Mouse (Mus musculus) hindbrain, embryonic 10.5 days (tissue): ENCODE data around the gene 4930583I09Rik. TPM values are rescaled to one million over a fixed set of nuclear protein-coding genes. Genes with fewer than 3 reads are reported as not detected.

Experiments used
- DNase-seq: peaks from one replicate; pipeline ENCODE4 v3.0.0-alpha.2; 2017; ENCODE audit warnings: low spot score
- H3K27ac ChIP-seq: fragments of 300-500 bp; sonication (generic); 2 replicates; pipeline ENCODE4 v1.5.1; 2016; ENCODE audit warnings: mild to moderate bottlenecking, moderate library complexity
- H3K27me3 ChIP-seq: fragments of 300-500 bp; sonication (generic); 2 replicates; pipeline ENCODE4 v1.6.1; 2016; ENCODE audit warnings: mild to moderate bottlenecking; ENCODE audit not compliant: poor library complexity, insufficient read depth, severe bottlenecking
- H3K36me3 ChIP-seq: fragments of 300-500 bp; sonication (generic); 2 replicates; pipeline ENCODE4 v1.6.1; 2016; ENCODE audit warnings: mild to moderate bottlenecking, moderate library complexity
- H3K4me1 ChIP-seq: fragments of 300-500 bp; sonication (generic); replicated peaks from 2 replicates; pipeline ENCODE4 v1.6.1; 2016; ENCODE audit warnings: mild to moderate bottlenecking
- H3K4me3 ChIP-seq: fragments of 300-500 bp; sonication (generic); 2 replicates; pipeline ENCODE4 v1.5.1; 2016; ENCODE audit warnings: mild to moderate bottlenecking, moderate library complexity
- H3K9me3 ChIP-seq: fragments of 300-500 bp; sonication (generic); 2 replicates; pipeline ENCODE4 v1.6.1; 2016; ENCODE audit warnings: mild to moderate bottlenecking, moderate library complexity
- WGBS: fragments of 180-500 bp; shearing (Covaris S2); methylation state at CpG from one replicate; pipeline ENCODE4 v1.1.7; 2016; 5-methylcytosine and 5-hydroxymethylcytosine counted together
- polyA plus RNA-seq: library from polyadenylated mRNA; unstranded; fragments of >200 nt; fragmentation: Nextera tagmentation; extraction: Ambion mirVana; gene quantifications from 2 replicates; pipeline ENCODE4 v1.2.1, GENCODE M21; 2016

4930583I09Rik gene
- polyA plus RNA-seq, 1 experiment from 2014 or later = not detected

GRCm38 (mm10) chr17:64788301-64788700, 47.6 kb downstream of the 4930583I09Rik start:
- DNase-seq = no peak
- Histone ChIP-seq H3K4me3 (no peak overlapping the region), H3K27me3 (no peaks in the 10 kb centered on the region), H3K4me1 (no peaks in the 10 kb centered on the region), H3K27ac (no peak overlapping the region), H3K9me3 (no peaks in the 10 kb centered on the region), H3K36me3 (no peaks in the 10 kb centered on the region)
- 91% methylated on average over 13 of the region's 13 CpGs for WGBS

GRCm38 (mm10) chr17:64785961-64786360, 49.9 kb downstream of the 4930583I09Rik start:
- H3K27me3 ChIP-seq = no peaks in the 10 kb centered on the region
- no peak for DNase-seq
- no peaks in the 10 kb centered on the region for H3K4me1 ChIP-seq
- no peak overlapping the region for H3K4me3 ChIP-seq
- H3K36me3 ChIP-seq = no peaks in the 10 kb centered on the region
- WGBS = 71% methylated on average over 1 of the region's 1 CpGs
- H3K27ac ChIP-seq = no peak overlapping the region
- no peaks in the 10 kb centered on the region for H3K9me3 ChIP-seq

Other genes with a start within 250 kb of the 4930583I09Rik start
- gene Man2a1, start 235.3 kb downstream of the 4930583I09Rik start, polyA plus RNA-seq = 3.2 and 5.0 TPM in 2 replicates